Mouse (Mus musculus) left cerebral cortex, adult 8-10 months (tissue): ENCODE measurements around the gene Pde10a. TPM values are rescaled to one million over a fixed set of nuclear protein-coding genes. Genes with fewer than 3 reads are reported as not detected.
A peak's percentile ranks its signal among the peaks of the same experiment; 100 is the strongest.

Experiments
- DNase-seq, 2 experiments: peaks; one replicate each; pipeline ENCODE4 v3.0.0; 2022; ENCODE audit warnings: low spot score in 2 of 2
- total RNA-seq, 4 experiments: library from RNA; stranded (reverse); gene quantifications; 2 replicates each; pipeline ENCODE4 v1.2.4; 2022

Gene Pde10a
- total RNA-seq, 4 experiments from 2014 or later: 174 to 238 (median 211) TPM

DNA sequence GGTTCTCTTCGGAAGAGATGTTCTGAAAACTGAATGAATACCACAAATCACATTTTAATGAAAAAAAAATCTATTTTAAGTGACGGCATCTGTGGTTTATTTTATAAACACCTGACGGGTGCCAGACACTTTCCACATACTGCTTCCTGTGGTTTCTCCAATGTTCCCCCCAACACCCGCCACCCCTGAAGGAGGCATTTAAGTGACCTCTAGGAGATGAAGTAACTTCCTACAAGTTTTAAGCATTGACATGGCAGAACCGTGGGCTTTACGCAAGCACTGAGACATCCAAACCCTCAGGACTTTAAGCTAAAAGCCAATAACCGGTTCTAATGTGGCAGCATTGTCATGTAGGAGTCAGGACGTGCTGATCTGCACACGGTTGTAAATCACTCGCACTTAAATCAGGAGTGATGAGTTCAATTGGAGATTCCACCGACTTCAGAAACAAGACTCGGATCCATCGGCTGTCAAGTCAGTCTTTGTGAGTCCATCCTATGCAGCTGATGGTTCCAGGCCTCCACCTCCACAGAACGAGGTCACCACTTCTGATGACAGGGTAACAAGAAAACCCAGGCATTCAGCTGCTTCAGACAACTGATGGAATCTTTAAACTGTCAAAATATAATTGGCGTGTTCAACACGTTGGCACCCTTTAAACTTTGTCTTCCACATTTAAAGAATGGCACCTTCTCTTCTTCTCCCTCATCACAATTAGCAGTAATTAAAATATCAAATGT lies 115.7 kb downstream of the Pde10a start:
- no peak for DNase-seq

DNA sequence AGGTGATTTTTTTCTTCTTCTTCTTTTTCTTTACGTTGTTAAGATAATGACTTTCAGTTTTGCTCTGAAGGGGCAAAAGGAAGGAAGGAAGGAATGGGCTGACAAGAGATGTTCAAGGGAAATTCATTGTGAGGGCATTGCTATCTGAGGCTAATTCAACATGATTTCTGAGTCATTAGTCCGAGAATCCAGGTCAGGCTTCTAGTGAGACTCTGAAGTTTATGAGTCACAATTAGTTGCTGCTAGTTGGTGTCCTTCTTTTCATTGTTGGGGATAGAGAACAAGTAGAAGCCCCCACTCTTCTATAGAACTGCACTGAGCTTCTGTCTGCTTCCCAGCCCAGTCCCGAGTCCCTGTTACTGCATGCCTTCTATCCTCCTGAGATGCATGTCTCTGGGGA lies 116.3 kb downstream of the Pde10a start:
- no peak for DNase-seq

DNA sequence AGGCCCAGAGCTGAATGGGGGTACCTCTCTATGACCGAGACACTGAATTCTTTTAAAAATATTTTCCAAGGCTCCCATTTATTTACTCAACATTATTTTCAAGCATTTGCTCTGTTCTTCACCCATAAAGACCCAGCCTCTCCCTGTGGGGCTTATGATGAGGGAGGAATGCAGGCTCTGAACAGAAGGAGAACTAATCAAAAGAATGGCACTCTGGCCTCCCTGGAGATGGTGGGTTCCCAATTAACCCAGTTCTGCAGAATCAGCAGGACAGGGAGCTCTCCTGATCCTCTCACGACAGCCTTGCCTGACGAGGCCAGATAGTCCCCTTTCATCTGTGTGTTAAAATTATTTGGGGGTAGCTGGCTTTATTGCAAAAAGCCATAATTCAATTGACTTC lies 117.2 kb downstream of the Pde10a start:
- DNase-seq: no peak

DNA sequence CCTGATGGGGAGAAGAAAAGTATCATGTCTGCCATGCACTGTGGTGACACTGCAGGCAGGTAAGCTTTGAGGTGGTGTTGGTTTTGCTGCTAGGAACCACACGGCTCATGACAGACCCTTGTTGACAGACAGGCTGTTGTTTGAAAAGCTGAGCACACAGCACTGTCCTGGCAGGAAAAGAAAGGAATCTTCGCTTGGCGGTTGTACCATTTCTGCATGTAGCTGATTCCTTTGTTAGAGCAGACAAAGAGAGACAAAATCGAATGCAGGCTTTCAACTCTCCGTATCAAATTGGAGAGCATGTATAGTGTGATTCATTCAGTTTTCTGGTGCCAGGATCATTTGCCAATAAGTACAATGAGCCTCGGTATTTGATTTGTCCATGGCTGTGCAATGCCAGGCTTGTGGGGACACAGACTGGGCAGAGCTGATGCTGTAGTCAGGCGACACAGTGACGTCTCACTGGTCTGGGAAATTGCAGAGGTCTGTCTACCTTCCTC lies 122.2 kb downstream of the Pde10a start:
- DNase-seq: peak in 1 of 2 experiments; percentile 35

DNA sequence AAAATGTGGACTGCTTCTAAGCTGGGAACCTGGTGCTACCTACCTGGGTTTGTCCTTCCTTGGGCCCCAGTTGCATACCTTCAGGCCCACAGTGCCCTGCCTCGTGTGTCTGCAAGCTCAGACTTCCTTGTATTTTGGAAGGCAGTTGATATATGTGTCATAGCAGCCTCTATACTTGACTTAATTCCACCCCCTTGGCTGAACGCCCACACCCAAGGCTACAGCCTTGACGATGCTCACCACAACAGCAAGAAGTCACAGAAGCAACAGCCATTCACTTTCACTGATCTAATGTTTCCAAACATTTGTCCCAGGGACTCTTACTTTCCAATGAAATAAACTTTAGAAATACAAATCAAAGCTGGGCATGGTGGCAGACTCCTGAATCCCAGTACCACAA lies 123.1 kb downstream of the Pde10a start:
- no peak for DNase-seq

DNA sequence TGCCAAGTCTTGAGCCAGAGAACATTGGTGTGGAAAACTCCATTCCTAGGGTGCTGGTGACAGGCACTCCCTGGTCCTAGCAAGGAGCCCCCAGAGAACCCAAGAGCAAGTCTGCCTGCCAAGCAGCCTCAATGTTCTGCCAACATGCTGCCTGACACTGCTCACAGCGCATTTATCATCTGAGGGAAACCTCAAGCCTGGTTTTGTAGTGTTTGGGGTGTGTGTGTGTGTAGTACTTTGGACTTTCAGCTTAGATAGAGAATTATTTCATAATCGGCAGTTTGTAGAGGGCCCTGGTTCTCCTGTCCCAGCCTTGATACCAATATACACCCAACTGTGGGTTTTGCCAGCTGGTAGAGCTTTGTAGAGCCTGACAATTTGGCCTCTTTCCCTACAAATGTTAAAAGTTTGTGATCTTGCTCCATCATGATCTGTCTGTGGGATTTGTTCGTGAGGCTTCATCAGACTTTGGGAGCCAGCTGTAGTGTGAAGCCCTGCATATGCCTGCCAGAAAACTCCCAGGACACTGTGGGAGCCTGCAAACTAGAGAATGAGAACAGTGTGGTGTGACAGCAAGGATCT lies 127.6 kb downstream of the Pde10a start:
- no peak for DNase-seq

DNA sequence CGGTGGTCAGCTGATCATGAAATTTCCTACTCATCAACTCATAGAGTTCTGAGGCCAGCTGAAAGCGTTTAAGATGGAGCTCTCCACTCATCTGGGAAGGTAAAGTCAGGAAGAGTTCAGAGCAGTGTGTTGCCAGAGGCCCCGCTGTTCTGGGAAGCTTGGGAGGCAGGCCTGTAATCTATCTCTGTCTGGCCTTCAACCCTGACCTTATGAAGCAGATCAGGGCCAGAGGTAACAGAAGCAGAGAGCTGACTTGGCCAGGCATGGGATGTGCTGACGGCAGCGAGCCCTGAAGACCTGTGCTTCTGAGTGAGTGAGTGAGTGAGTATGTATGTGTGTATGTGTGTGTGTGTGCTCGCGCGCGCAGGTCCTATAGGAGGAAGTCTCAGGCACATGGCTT lies 132.5 kb downstream of the Pde10a start:
- DNase-seq: no peak

DNA sequence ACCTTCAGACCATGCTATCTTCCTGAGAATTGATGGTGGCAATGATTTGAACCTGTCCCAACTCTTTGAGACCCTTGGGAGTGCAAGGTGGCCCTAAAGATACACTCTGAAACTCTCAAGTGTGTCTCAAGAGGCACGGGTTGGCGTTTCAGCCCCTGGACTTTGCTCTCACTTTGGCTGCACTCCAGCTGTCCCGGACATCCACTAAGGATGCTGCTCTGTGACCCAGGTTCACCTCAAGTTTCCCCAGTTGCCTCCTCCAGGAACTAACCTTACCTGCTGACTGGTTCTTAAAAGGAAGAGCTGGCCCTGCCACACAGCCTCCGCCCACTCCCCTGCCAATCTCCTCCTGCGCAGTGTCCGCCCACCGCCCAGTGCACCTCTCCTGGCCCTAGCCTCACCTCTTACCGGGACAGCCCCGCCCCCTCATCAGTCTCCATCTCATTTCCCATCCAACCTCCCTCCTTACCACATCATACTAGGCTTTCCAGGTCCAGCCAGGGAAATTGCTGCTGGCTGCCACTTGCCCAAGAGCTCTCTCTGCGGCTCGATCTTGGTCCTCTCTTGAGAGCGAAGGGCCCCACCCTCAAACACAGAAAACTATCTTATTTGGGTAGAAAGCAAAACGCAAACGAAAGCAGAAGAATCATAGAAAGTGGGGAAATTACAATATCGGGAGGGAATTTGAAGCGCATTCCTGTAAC lies 133.7 kb downstream of the Pde10a start:
- DNase-seq: no peak

DNA sequence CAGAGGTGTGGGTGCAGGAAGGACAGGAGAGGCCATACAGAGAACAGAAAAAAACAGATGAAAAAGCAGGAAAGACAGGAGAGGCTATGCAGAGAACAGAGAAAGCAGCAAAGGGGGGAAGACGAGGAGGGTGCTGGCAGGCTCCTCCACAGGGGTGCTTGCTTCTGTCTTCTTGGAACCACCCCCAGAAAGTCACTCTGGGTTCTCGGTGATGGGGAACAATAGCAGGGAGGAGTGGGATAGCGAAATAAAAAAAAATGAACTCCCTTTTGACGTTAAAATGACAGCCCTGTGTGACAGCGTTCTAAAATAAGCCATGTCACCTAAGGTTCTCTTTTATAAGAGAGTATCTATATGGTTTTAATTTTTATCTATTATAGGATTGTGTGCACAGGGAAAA lies 141.7 kb downstream of the Pde10a start:
- DNase-seq: no peak

DNA sequence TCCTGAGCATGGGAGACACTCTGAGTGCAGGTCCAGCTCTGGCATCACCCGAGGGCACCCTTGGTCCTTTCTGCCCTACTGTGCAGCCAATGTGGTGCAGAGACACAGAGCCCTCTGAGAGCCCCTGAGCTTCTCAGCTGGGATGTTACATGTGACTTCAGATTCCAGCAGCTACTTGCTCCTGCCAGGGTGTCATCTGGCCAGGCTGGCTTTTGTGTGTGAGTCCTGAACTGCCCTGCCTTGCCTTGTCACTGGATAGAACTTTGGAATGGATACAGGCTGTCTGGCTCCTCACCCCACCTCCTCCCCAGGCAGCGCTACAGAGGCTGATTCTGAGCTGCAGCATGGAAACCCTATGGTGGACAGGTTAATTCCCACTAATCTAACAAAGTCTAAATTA lies 149.5 kb downstream of the Pde10a start:
- DNase-seq: no peak

DNA sequence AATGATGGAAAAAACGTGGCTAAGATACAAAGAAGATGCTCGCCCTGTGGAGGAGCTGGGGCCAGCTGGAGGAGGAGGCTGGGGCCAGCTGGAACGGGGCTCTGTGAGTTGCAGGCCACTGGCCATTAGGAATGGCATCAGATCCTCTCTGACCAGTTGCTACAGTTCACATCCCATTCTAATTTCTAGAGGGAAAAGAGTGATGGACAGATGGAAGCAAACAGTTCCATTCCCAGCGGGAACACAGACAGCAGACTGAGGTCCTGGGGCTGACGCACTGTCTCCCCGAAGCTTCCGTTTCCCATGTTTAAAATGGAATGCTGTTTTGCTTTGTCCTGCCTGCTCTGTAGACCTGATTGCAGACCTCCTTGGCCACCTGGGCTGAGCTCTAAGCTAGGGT lies 161.2 kb downstream of the Pde10a start:
- no peak for DNase-seq

DNA sequence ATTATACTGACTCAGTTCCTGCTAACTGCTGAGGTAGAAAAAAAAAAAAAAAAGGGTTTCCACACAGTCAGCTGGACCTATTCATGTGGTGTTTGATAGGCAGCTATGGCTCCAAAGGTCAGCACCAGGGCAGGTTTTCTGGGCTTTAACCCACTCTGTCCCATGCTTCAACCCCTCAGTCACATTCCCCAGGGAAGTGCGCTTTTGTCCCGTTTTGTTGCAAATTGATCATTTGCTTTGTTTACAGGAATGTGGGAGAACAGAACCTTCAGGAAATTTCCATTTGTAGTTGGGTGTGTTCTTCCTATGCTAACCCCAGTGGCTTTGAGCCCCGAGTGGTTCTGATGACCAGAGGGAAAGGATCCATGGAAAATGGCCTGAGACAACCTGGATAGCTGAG lies 162.9 kb downstream of the Pde10a start:
- no peak for DNase-seq

DNA sequence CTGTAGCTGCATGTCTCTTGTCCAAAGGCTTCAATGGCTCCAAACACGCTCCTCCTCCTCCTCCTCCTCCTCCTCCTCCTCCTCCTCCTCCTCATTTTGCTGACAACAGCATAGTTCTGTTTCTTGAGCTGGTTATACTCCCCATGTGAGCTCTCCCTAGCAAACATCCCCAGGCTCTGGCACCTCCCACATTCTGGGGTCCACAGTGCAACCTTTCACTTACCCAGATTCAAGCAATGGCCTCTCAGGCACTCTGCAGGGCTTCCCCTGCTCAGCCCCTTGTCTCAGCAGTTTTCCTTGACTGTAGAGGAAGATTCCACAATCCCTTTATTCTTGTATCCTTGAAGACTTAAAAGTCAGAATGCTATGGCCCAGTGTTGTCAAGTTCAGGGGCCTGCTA lies 173.1 kb downstream of the Pde10a start:
- DNase-seq: peak in 1 of 2 experiments; percentile 3

DNA sequence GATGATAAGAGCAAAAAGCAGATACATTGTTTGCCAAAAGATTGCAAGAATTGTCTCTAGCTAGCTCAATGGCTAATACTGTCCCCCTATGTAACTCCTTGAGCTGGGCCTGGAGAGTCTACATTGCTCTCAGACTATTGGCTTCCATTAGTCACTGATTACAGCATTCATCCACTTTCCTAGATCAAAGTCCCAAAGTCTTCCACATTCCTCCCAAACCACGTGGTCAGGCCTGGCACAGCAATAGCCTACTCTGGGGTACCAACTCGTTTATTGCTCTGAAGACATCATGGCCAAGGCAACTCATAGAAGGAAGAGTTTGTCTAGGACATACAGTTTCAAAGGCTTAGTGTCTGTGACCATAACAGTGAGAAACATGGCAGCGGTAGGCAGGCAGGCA lies 173.6 kb downstream of the Pde10a start:
- DNase-seq: peak in 1 of 2 experiments; percentile 2

DNA sequence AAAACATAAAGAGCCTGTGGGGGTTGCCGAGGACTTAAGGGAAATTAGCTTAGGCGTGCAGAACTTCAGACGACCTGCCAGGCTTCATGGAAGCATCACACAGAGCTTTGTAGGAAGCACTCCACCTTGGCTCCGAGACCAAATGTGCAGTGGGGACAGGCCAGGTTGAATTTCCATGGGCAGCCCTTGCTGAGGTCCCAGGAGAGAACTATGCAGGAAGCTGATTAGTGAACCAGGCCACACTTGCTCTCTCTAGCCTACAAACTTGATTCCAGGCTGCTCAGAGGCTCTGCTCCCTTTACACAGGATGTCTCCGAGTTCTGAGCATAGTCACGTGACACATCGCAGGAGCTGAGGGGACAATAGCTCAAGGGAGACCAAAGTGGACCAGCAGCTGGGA lies 175.9 kb downstream of the Pde10a start:
- DNase-seq: peak in 1 of 2 experiments; percentile 4

DNA sequence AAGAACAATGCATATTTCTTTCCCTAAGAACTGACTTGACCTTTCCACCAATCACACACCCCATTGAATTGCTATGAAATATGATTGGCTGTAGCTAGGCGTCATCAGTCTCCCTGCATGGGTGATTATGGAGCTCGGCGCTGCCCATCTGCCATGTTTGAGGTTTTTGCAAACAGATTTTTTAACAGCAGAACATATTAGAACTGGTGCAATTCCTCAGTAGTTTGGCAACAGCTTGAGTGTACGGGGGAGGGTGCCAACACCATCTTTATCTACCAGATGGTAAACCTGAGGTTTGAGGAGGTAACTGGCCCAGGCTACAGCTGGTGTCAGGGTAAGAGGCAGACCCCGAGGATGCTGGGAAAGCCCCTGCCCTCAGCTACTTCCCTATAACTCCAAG lies 177.3 kb downstream of the Pde10a start:
- peak in 1 of 2 experiments; percentile 63 for DNase-seq

DNA sequence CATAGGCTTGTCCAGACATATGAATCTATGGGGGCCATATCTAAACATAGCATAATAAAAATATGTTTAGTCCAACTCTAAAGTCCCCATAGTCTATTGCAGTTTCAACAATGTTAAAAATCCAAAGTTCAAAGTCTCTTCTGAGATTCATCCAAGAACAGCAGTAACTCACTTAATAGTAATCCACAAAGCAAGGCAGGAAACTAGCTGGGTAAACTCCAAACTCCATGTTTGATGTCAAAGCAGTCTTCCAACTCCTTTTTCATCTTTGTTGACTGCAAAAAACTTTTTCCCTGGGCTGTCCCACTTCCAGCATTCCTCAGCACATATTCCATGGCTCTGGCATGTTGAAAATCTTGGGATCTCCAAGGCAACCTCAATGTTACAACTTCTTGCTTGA lies 182.8 kb downstream of the Pde10a start:
- no peak for DNase-seq

DNA sequence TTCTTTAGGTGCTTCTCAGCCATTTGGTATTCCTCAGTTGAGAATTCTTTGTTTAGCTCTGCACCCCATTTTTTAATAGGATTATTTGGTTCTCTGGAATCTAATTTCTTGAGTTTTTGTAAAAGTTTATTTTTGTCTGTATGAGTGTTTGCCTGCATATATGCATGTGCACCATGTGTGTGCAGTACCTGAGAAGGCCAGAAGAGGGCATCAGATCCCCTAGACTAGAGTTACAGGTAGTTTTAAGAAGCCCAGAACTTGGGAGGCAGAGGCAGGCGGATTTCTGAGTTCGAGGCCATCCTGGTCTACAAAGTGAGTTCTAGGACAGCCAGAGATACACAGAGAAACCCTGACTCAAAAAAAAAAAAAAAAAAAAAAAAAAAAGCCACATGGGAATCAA lies 187.6 kb downstream of the Pde10a start:
- DNase-seq: peak in 1 of 2 experiments; percentile 1

DNA sequence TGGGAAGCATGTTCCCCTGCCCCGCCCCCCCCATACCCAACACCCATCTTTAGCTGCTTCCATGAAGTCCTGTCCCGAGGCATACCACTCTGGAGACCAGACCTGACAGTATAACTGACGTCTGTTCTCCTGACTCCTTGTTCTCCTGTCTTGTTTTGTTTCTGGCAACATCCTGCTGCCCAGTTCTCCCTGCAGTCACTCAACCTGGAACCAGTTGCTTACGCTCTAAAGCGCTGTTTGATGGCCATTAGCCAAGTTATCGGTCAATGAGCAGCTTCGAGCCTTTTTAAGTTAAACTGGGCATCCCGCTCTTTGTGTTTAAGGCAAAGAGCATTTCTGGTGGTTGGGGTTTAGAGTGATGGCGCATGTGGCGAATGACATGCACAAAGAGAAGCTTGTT lies 195.8 kb downstream of the Pde10a start:
- DNase-seq: no peak

DNA sequence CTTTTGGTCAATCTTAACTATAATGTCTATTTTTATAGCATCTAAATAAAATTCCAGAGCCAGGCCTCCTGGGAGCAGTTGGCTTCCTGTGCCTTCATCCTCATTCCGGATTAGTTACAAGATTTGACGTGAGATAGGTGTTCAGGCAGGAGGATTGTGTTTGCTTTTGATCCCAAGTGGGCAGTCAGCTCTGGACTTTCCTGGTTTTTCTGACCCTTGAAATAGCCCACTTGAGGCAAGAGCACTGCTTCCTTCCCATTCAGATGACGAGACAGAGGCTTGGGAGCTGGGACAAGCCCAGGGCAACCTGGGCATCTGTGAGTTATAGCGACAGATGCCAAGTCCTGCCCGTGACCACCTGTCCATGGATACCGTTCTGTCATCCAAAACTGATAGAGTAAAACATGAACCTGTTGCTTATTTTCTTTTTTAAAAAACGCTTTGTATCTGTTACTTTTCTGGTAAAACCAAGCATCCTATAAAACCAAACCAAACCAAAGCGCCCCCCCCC lies 199.3 kb downstream of the Pde10a start:
- DNase-seq: no peak

DNA sequence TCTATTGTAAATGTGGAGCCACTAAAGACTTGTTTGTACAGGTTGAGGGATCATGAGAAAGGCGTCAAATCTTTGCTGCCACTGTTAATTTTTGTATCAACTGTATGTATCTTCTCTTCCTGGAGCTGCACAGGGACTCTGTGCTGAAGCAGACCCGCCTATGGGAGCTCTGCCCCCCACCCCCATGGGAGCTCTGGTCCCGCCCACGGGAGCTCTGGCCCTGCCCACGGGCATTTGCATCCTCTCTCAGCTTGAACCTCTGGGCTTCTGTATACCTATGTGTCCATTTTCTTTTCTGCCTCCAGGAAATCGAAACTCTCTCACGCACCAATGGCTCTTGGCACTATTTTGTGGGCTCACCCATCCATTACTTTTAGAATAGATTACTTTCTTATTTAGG lies 203.5 kb downstream of the Pde10a start:
- DNase-seq: no peak

DNA sequence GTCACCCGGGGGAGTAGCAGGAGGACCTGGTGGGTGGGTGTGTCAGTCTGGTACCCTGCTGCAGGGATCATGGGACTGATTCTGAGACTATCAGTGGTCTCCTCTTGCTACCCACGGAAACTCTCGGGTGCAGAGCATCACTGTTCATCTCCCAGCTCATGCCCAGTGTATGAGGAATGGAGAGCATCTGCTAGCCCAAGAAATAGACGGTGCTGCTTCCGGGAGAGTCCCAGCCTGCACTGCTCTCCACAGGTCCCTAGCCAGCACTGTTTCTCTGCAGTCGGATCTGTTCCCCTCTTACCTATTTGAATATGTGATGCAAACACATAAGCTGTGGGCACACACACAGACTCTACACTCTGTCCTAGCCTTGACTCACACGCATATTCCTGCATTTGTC lies 204.6 kb downstream of the Pde10a start:
- no peak for DNase-seq
